Mouse (Mus musculus) c-Kit-negative CD71-positive TER-119-positive erythroid progenitor cells, embryonic 14.5 days (primary cell): Measurements from ENCODE around the gene Alkbh5.
"Not testable (repeated sequence)": the region's sequence is repeated elsewhere in the genome, so short reads cannot be mapped to it uniquely, and the experiment has no call there.

Experiments
- DNase-seq: peaks from one replicate; pipeline ENCODE4 v3.0.0-alpha.2; 2013; ENCODE audit warnings: low read depth, low spot score

Gene Alkbh5

GRCm38 (mm10) chr11:60541831-60542230 is 5.7 kb downstream of the Alkbh5 start:
- no peak for DNase-seq

DNA sequence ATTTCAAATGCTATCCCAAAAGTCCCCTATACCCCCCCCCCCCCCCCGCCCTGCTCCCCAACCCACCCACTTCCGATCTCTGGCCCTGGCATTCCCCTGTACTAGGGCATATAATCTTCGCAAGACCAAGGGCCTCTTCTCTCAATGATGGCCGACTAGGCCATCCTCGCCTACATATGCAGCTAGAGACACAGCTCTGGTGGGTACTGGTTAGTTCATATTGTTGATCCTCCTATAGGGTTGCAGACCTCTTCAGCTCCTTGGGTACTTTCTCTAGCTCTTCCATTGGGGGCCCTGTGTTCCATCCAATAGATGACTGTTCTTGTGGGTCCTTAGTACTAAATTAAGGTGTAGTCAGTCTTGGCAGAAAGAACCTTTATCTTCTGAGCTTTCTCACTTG is 7.0 kb downstream of the Alkbh5 start:
- DNase-seq: not testable (repeated sequence)

DNA sequence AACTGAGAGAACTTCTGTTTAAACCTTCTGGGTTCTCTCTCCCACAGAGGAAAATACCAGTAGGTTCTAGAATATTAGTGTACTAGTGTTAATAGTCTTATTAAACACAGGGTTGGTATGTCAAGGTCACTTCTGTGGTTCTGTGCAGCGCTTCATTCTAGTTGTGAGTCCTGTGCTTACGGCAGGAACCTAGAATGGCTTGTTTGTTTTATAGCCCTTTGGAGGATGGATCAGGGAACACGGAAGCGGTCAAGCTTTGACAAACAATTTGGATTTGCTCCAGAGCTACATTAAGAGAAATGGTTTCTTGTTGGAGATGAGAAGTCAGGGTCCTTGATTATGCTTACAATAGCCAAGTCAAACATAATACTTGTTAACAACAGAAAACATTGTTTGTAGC is 9.3 kb downstream of the Alkbh5 start:
- no peak for DNase-seq

GRCm38 (mm10) chr11:60548112-60548511 is 11.9 kb downstream of the Alkbh5 start:
- no peak for DNase-seq

DNA sequence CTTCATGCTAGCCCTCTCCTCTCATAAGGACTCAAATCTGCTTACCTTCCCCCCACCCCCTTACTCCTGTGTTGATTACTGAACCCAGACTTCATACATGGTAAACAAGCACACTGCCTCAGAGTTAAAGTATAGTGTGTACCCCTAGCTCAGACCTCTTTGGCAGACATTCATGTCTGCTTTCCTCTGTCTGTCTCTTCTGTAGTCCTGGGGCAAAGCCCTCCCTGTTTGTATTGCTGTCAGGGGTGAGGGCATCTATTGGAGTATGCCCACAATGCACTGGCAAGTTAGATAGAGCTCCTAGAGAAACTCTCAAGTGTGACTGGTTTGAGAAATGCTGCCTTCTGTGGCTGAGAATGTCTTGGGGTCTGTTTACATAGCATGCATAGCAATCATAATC is 16.9 kb downstream of the Alkbh5 start:
- no peak for DNase-seq

- DNase-seq: no peak
These were observed 21.5 kb downstream of the Alkbh5 start for GRCm38 (mm10) chr11:60557675-60558074.

DNA sequence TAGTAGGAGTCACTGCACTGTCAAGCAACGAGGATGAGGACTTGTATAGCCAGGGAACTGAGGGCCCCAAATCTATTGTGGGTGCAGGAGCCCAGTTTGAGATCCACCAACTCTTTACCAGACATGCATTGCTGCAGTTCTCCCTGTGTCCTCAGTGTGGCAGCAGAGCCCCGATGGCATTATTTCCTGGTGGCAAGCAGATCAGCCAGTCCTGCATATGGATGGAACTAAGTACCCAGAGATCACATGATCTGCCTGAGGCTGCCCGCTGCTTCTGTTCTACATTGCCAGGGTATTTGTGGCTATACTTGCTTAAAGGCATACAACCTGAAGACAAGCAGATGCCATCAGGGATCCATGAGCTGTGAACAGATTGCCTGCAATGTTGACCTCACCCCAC is 23.2 kb downstream of the Alkbh5 start:
- peak; percentile 24 for DNase-seq

GRCm38 (mm10) chr11:60574006-60574405 is 37.8 kb downstream of the Alkbh5 start:
- not testable (repeated sequence) for DNase-seq
